Mouse (Mus musculus) cortical plate, adult 2 months (tissue): Measurements from ENCODE around the gene 1700069L16Rik. TPM values are rescaled to one million over a fixed set of nuclear protein-coding genes. Genes with fewer than 3 reads are reported as not detected.

Experiments
- H3K27ac ChIP-seq: fragments of 200-500 bp; 2 replicates; pipeline ENCODE4 v1.5.1; 2012; ENCODE audit warnings: low read length, control low read depth, inconsistent platforms; ENCODE audit not compliant: insufficient read depth
- H3K4me1 ChIP-seq: fragments of 200-500 bp; 2 replicates; pipeline ENCODE4 v1.6.1; 2011; ENCODE audit warnings: low read length; ENCODE audit not compliant: control insufficient read depth, insufficient read depth
- H3K4me3 ChIP-seq: fragments of 200-500 bp; 2 replicates; pipeline ENCODE4 v1.5.1; 2011; ENCODE audit warnings: mild to moderate bottlenecking, low read length, control low read depth; ENCODE audit not compliant: insufficient read depth
- CTCF ChIP-seq: fragments of 200-500 bp; IDR thresholded peaks from 2 replicates; pipeline ENCODE4 v1.5.1; 2011; ENCODE audit warnings: mild to moderate bottlenecking, control low read depth, low read length; ENCODE audit not compliant: insufficient read depth; ENCODE audit errors: extremely low read depth
- POLR2A ChIP-seq: fragments of 200-500 bp; IDR thresholded peaks from 2 replicates; pipeline ENCODE4 v1.6.1; 2011; ENCODE audit warnings: mild to moderate bottlenecking, low read length, control low read depth; ENCODE audit not compliant: insufficient read depth; ENCODE audit errors: extremely low read depth
- polyA plus RNA-seq: library from polyadenylated mRNA; depleted of rRNA; stranded (reverse); fragments of >200 nt; gene quantifications from 2 replicates; pipeline ENCODE4 v1.2.3, GENCODE M21; 2012

Gene 1700069L16Rik
- polyA plus RNA-seq, 1 experiment: not detected

GRCm38 (mm10) chr5:113693196-113693755 is 31.3 kb downstream of the 1700069L16Rik start:
- TF ChIP-seq CTCF: no peak
- TF ChIP-seq POLR2A: no peak

GRCm38 (mm10) chr5:113690866-113691265 is 33.7 kb downstream of the 1700069L16Rik start:
- no peaks in the 10 kb centered on the region; the same call in 1 of the 2 replicates for H3K4me1 ChIP-seq
- TF ChIP-seq POLR2A (no peak), CTCF (no peak)
- no peak overlapping the region for H3K4me3 ChIP-seq
- no peak overlapping the region for H3K27ac ChIP-seq

More at GRCm38 (mm10) chr5:113693196-113693755, 31.3 kb downstream of the 1700069L16Rik start:
- Histone ChIP-seq H3K4me1 (no peaks in the 10 kb centered on the region; the same call in 1 of the 2 replicates), H3K4me3 (no peak overlapping the region), H3K27ac (no peak overlapping the region)

GRCm38 (mm10) chr5:113690069-113690548 is 34.5 kb downstream of the 1700069L16Rik start:
- H3K27ac ChIP-seq: no peak overlapping the region

GRCm38 (mm10) chr5:113687514-113687913 is 37.1 kb downstream of the 1700069L16Rik start:
- no peak for TF ChIP-seq CTCF
- TF ChIP-seq POLR2A: no peak
- no peak overlapping the region for H3K27ac ChIP-seq

More at GRCm38 (mm10) chr5:113690069-113690548, 34.5 kb downstream of the 1700069L16Rik start:
- TF ChIP-seq POLR2A (no peak), CTCF (no peak)
- no peak overlapping the region for H3K4me3 ChIP-seq
- no peaks in the 10 kb centered on the region; the same call in 1 of the 2 replicates for H3K4me1 ChIP-seq

GRCm38 (mm10) chr5:113685471-113685870 is 39.1 kb downstream of the 1700069L16Rik start:
- no peak overlapping the region for H3K27ac ChIP-seq
- TF ChIP-seq POLR2A (no peak), CTCF (no peak)
- H3K4me3 ChIP-seq: no peak overlapping the region
- no peaks in the 10 kb centered on the region for H3K4me1 ChIP-seq

More at GRCm38 (mm10) chr5:113687514-113687913, 37.1 kb downstream of the 1700069L16Rik start:
- Histone ChIP-seq H3K4me3 (no peak overlapping the region), H3K4me1 (no peaks in the 10 kb centered on the region)

GRCm38 (mm10) chr5:113683246-113683645 is 41.3 kb downstream of the 1700069L16Rik start:
- Histone ChIP-seq H3K27ac (no peak overlapping the region), H3K4me1 (no peaks in the 10 kb centered on the region), H3K4me3 (no peak overlapping the region)
- TF ChIP-seq CTCF (no peak), POLR2A (no peak)

GRCm38 (mm10) chr5:113682472-113682871 is 42.1 kb downstream of the 1700069L16Rik start:
- H3K4me1 ChIP-seq: no peaks in the 10 kb centered on the region
- no peak overlapping the region for H3K27ac ChIP-seq
- no peak overlapping the region for H3K4me3 ChIP-seq
- TF ChIP-seq POLR2A (no peak), CTCF (no peak)

- no peak overlapping the region for H3K4me3 ChIP-seq
- TF ChIP-seq POLR2A: no peak
- no peak overlapping the region for H3K27ac ChIP-seq
- H3K4me1 ChIP-seq: no peaks in the 10 kb centered on the region
Measured at GRCm38 (mm10) chr5:113681219-113681618, 43.4 kb downstream of the 1700069L16Rik start.

GRCm38 (mm10) chr5:113679509-113679908 is 45.1 kb downstream of the 1700069L16Rik start:
- no peak for TF ChIP-seq CTCF
- TF ChIP-seq POLR2A: no peak
- Histone ChIP-seq H3K27ac (no peak overlapping the region), H3K4me3 (no peak overlapping the region), H3K4me1 (no peaks in the 10 kb centered on the region)

GRCm38 (mm10) chr5:113678743-113679452 is 45.7 kb downstream of the 1700069L16Rik start:
- no peaks in the 10 kb centered on the region for H3K4me1 ChIP-seq
- no peak overlapping the region for H3K4me3 ChIP-seq
- no peak for TF ChIP-seq POLR2A
- no peak for TF ChIP-seq CTCF
- no peak overlapping the region for H3K27ac ChIP-seq
